Mouse (Mus musculus) common myeloid progenitor, adult 5-6 weeks (primary cell): Measurements from ENCODE around the gene H2afj. TPM values are rescaled to one million over a fixed set of nuclear protein-coding genes. Genes with fewer than 3 reads are reported as not detected.
"Not testable (repeated sequence)": the region's sequence is repeated elsewhere in the genome, so short reads cannot be mapped to it uniquely, and the experiment has no call there.

ENCODE experiments used
- ATAC-seq: replicated peaks from 2 replicates; pipeline ENCODE4 v1.8.0; 2016; ENCODE audit warnings: low read depth, mild to moderate bottlenecking, moderate TSS enrichment, inconsistent platforms; ENCODE audit not compliant: poor library complexity, severe bottlenecking
- total RNA-seq: library from RNA; stranded (forward); fragments of 200-1000, 187-1606 nt; gene quantifications from 2 replicates; pipeline ENCODE4 v1.2.3, GENCODE M21; 2017

The H2afj gene
- total RNA-seq, result 36.6 and 48.8 TPM in 2 replicates

- peak; percentile 57 for ATAC-seq
Observed at GRCm38 (mm10) chr6:136808014-136808417, at the start of gene H2afj. Gene H2afj, plus strand, starts transcription at chr6:136808244.

GRCm38 (mm10) chr6:136763912-136764311 lies 44.1 kb upstream of the H2afj start:
- no peak for ATAC-seq

DNA sequence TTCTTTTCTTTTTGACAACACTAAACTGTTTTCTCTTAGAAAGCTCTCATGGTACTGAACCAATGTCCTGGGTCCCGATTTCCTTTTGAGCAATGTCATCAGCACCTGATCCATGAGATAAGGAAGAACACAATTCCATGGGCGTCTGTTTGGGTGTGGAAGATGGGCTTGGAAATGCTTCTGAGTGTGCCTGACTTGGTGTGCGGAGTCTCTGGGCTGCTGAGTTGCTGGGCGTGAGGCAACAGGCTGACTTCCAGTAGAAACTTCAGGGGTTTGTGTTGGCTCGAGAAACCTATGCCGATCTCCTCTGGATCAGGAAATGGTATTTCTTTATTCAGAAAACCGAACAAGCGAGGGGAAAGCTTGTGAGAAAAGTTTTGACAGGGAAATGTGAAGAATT lies 38.9 kb upstream of the H2afj start:
- no peak for ATAC-seq

DNA sequence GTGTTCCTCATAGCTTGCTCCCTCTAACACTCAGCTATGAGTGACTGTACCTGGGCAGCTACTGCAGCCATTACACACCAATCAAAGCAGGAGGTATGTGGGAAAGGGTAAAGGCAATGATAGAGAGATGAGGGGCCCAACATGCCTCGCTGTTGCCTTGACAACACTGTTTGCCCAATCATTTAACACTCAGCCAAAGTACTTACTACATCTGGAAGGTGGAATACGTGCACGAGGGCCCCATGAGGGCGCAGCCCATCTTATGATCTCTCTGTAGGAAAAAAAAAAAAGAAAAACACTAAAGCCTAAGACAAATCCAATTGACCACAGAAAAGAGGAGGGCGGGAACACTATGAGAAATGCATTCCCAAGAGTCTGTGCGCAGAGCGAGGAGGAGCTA lies 38.2 kb upstream of the H2afj start:
- no peak for ATAC-seq

GRCm38 (mm10) chr6:136776392-136776791 lies 31.7 kb upstream of the H2afj start:
- ATAC-seq, result no peak

- ATAC-seq, result no peak
Observed at GRCm38 (mm10) chr6:136781377-136781986, 26.6 kb upstream of the H2afj start, which contains the start of gene Gucy2c. Gene Gucy2c, minus strand, starts transcription at chr6:136781765.

DNA sequence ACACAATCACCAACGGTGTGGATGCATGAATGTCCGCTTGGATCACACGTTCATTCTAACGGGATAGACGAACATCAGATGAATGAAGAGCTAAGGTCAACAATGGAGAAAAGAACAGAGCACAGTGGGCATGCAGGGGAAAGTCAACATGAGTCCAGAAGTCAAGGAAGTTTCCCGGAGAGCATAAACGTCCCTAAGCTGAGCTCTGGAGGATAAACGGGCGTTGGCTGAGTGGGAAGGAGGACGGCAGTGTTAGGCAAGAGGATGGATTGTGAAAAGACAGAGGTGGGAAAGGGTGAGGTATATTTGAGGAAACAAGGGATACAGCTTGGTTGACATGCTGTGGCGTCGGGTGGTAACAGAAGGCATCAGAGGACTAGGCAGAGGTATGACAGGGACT lies 25.9 kb upstream of the H2afj start:
- no peak for ATAC-seq

- ATAC-seq, result no peak
Observed at GRCm38 (mm10) chr6:136782761-136783160, 25.3 kb upstream of the H2afj start.

- no peak for ATAC-seq
Observed at GRCm38 (mm10) chr6:136789391-136789971, 18.6 kb upstream of the H2afj start.

DNA sequence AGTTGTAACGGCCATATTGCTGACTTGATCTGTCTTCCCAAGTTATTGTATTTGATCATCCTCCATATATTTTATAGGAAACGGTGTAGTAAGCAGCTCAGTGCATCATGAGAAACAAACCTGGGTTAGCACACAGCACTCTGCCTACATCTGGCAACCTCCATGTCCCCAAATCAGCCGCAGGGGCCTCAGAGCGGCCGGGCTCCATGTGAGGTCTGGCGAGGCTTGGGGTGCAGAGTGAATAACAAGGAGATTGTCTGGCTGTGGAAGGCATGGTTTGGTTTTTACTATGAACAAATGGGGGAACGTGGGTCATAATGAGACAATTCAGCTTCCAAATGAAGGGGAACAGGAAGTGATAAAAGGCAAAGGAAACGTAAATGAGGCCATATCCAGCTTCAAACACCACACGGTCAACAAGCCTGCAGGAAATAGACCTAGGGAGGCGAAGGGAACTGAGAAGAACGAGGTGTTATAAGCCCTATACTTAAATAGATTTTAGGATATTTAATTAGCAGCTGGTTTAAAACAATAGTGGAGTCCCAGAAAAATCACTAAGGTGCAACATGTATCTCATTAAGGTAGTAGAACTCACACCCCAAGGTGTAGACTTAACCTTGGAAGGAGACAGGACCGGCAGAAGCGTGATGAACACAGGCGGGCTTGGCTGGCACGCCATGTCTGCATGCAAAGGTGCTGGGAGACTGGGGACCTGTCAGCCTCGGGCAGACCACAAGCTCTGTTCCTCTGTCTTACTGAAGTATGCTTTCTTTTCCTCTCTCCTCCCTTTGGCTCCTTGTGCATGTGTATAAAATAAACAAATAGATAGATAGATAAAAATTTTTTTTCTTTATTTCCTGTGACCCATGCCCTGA lies 14.9 kb upstream of the H2afj start:
- ATAC-seq, result peak; percentile 56

GRCm38 (mm10) chr6:136793831-136794525 lies 14.1 kb upstream of the H2afj start:
- ATAC-seq, result peak; percentile 24

DNA sequence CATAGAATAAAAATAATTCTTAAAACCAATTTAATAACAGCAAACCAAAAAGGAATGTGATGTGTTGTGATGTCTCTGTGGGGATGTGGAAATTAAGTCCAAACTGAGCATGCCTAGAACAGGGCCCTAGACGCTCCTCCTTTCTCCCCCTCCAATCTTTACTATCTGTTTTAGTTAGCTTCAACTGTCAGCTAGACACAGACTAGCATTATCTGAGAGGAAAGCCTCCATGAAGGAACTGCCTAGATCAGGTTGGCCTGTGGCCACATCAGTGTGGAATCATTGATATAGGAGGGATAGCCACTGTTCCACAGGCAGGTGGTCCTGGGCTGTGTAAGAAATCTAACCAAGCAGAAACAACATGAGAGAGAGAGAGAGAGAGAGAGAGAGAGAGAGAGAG lies 12.9 kb upstream of the H2afj start:
- peak; percentile 41; the same call in 1 of the 2 replicates for ATAC-seq

- no peak for ATAC-seq
Observed at GRCm38 (mm10) chr6:136795850-136796249, 12.2 kb upstream of the H2afj start.

GRCm38 (mm10) chr6:136797874-136798693 lies 10.0 kb upstream of the H2afj start:
- ATAC-seq, result not testable (repeated sequence)

DNA sequence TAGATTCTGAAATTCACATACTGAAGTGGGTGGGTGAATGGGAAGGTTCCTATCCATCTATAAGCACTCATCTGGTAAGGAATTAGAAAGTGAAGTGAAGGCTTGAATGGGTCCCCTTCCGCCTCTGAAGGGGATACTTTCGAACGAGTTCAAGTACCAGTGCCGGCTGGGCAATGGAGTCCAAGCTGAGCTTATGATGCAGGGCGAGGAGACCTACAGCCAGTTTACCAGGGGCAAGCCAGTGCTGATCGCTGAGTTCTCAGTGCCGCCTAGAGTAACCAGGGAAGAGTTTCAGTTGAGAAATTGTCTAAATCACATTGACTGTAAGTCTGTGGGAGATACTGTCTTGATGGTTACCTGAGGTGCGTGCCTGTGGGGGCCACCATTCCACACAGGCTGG lies 7.3 kb upstream of the H2afj start:
- no peak for ATAC-seq

GRCm38 (mm10) chr6:136801274-136801673 lies 6.8 kb upstream of the H2afj start:
- no peak for ATAC-seq

DNA sequence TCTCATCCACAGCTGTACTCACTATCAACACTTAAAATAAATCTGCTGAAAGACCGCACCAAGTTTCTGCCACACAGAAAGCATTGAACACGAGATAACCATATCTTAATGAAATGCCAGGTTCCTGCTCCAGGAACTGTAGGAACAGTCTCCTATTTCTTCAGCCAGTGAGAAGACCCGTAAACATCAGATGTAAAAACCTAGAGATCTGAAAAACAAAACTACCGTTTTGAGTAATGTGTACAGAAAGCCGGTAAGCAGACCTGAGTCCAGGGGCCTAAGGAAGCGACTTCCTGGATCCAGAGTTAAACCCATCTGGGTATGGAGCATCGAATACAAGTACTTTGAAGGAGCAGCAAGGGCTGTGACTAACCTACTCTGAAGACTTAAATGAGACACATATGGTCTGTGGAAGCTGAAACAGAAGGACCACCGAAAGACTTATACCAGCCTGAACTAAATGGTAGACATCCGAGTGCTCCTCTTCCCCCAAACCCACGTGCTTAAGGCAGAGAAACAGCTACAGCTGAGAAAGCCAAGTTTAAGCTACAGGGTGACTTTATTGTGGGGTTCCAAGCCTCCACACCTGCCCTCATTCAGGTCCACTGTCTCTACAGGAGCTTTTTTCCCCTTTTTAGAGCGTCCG lies 4.8 kb upstream of the H2afj start:
- ATAC-seq, result no peak

GRCm38 (mm10) chr6:136803739-136804633 lies 4.1 kb upstream of the H2afj start, which contains the start of gene Hist4h4:
Gene Hist4h4, minus strand, starts transcription at chr6:136804415.
- ATAC-seq, result peak; percentile 56
